Mouse (Mus musculus) left cerebral cortex, adult 2 months (tissue): ENCODE measurements around the gene Anxa6. TPM values are rescaled to one million over a fixed set of nuclear protein-coding genes. Genes with fewer than 3 reads are reported as not detected.

Experiments used
- DNase-seq, 2 experiments: peaks; one replicate each; pipeline ENCODE4 v3.0.0; 2021 to 2022; ENCODE audit warnings: low spot score in 2 of 2, mixed read lengths in 1 of 2; ENCODE audit errors: extremely low spot score in 1 of 2
- H3K27ac ChIP-seq: fragments of 200-600 bp; 2 replicates; pipeline ENCODE4 v1.8.1; 2022
- H3K4me3 ChIP-seq: fragments of 200-600 bp; 2 replicates; pipeline ENCODE4 v1.8.1; 2022
- CTCF ChIP-seq: fragments of 200-600 bp; IDR thresholded peaks from 2 replicates; pipeline ENCODE4 v1.8.1; 2022; ENCODE audit warnings: antibody characterized with exemption, mild to moderate bottlenecking, moderate library complexity
- intact Hi-C: fragments of 180-260 bp; cut with DNase I; formaldehyde crosslinking; loops from one replicate; pipeline ENCODE4 v1.15.1; 2025
- total RNA-seq, 2 experiments: library from RNA; stranded (reverse); gene quantifications; 2 replicates each; pipeline ENCODE4 v1.2.3; 2021

Gene Anxa6
- total RNA-seq, 2 experiments from 2014 or later: 85.5 to 86.7 TPM

- TF ChIP-seq CTCF: no peak
- Histone ChIP-seq H3K4me3 (no peak overlapping the region), H3K27ac (no peak overlapping the region)
- no peak for DNase-seq
- intact Hi-C loops: no loop called here
Measured at GRCm38 (mm10) chr11:55027204-55027855, 5.9 kb downstream of the Anxa6 start.

- intact Hi-C loops: no loop called here
- Histone ChIP-seq H3K4me3 (no peak overlapping the region), H3K27ac (no peak overlapping the region)
- DNase-seq: no peak
- no peak for TF ChIP-seq CTCF
Measured at GRCm38 (mm10) chr11:55025896-55026295, 7.3 kb downstream of the Anxa6 start.

- TF ChIP-seq CTCF: no peak
- intact Hi-C loops: no loop called here
- no peak for DNase-seq
- Histone ChIP-seq H3K4me3 (no peak overlapping the region), H3K27ac (peak overlapping the region; percentile 64)
Measured at GRCm38 (mm10) chr11:55023583-55023982, 9.7 kb downstream of the Anxa6 start.

GRCm38 (mm10) chr11:55023049-55023564 lies 10.1 kb downstream of the Anxa6 start:
- intact Hi-C loops: no loop called here
- TF ChIP-seq CTCF: no peak
- H3K27ac ChIP-seq: peak overlapping the region; percentile 64
- DNase-seq: peak; percentile 51 to 67
- no peak overlapping the region for H3K4me3 ChIP-seq

- no peak for DNase-seq
- H3K27ac ChIP-seq: peak overlapping the region; percentile 64
- TF ChIP-seq CTCF: no peak
Measured at GRCm38 (mm10) chr11:55022508-55022907, 10.7 kb downstream of the Anxa6 start.

GRCm38 (mm10) chr11:55021859-55022258 lies 11.4 kb downstream of the Anxa6 start:
- no peak overlapping the region for H3K4me3 ChIP-seq
- no peak for DNase-seq
- no peak overlapping the region for H3K27ac ChIP-seq
- no peak for TF ChIP-seq CTCF
- intact Hi-C loops: no loop called here

More at GRCm38 (mm10) chr11:55022508-55022907, 10.7 kb downstream of the Anxa6 start:
- intact Hi-C loops: no loop called here
- H3K4me3 ChIP-seq: no peak overlapping the region

GRCm38 (mm10) chr11:55021458-55021857 lies 11.8 kb downstream of the Anxa6 start:
- no peak for TF ChIP-seq CTCF
- DNase-seq: no peak
- H3K4me3 ChIP-seq: no peak overlapping the region
- no peak overlapping the region for H3K27ac ChIP-seq
- intact Hi-C loops: no loop called here

GRCm38 (mm10) chr11:55019711-55020110 lies 13.5 kb downstream of the Anxa6 start:
- intact Hi-C loops: no loop called here
- no peak for DNase-seq
- H3K4me3 ChIP-seq: no peak overlapping the region
- no peak for TF ChIP-seq CTCF
- peak overlapping the region; percentile 87; the same call in 1 of the 2 replicates for H3K27ac ChIP-seq

GRCm38 (mm10) chr11:55018034-55018433 lies 15.2 kb downstream of the Anxa6 start:
- no peak overlapping the region for H3K4me3 ChIP-seq
- DNase-seq: no peak
- intact Hi-C loops: no loop called here
- TF ChIP-seq CTCF: no peak
- H3K27ac ChIP-seq: peak overlapping the region; percentile 87

- no peak for TF ChIP-seq CTCF
- no peak overlapping the region for H3K4me3 ChIP-seq
- intact Hi-C loops: no loop called here
- H3K27ac ChIP-seq: peak overlapping the region; percentile 87
- no peak for DNase-seq
Measured at GRCm38 (mm10) chr11:55017201-55017600, 16.0 kb downstream of the Anxa6 start.

- peak overlapping the region; percentile 87 for H3K27ac ChIP-seq
- intact Hi-C loops: no loop called here
- no peak for TF ChIP-seq CTCF
- no peak overlapping the region for H3K4me3 ChIP-seq
- no peak for DNase-seq
Measured at GRCm38 (mm10) chr11:55016758-55017157, 16.5 kb downstream of the Anxa6 start.

GRCm38 (mm10) chr11:55015831-55016241 lies 17.4 kb downstream of the Anxa6 start:
- intact Hi-C loops: no loop called here
- peak overlapping the region; percentile 87 for H3K27ac ChIP-seq
- H3K4me3 ChIP-seq: no peak overlapping the region
- no peak for TF ChIP-seq CTCF
- DNase-seq: peak in 1 of 2 experiments; percentile 48

- DNase-seq: no peak
- no peak overlapping the region for H3K4me3 ChIP-seq
- TF ChIP-seq CTCF: no peak
- peak overlapping the region; percentile 87 for H3K27ac ChIP-seq
- intact Hi-C loops: no loop called here
Measured at GRCm38 (mm10) chr11:55015264-55015663, 18.0 kb downstream of the Anxa6 start.
